Mouse (Mus musculus): ENCODE results near the gene Fam172a. TPM values are rescaled to one million over a fixed set of nuclear protein-coding genes. Genes with fewer than 3 reads are reported as not detected.

The Fam172a gene
- polyA plus RNA-seq, 1 experiment from 2014 or later, result 53.6 TPM

GRCm38 (mm10) chr13:78209611-78210028 is 507.8 kb downstream of the Fam172a start:
- Histone ChIP-seq H3K9me3 (ENCODE audit: control insufficient read depth, low read length) (no peaks in the 10 kb centered on the region), H3K27me3 (ENCODE audit: control insufficient read depth, insufficient read depth, low read length) (peaks cover 9% of the 10 kb centered on the region; the same call in 1 of the 2 replicates), H3K4me2 (peak overlapping the region; percentile 77), H3K9ac (ENCODE audit: low read length) (peak overlapping the region; percentile 67), H3K27ac (ENCODE audit: low read depth, low read length) (peak overlapping the region; percentile 61), H3K4me1 (ENCODE audit: control insufficient read depth, insufficient read depth, low read length) (peaks cover 50% of the 10 kb centered on the region), H3K36me3 (ENCODE audit: control insufficient read depth, insufficient read depth, low read length) (no peaks in the 10 kb centered on the region), H3K4me3 (ENCODE audit: low read depth, low read length) (peak overlapping the region; percentile 33)
- peak; percentile 17; the same call in 1 of the 2 replicates for ATAC-seq (ENCODE audit: low FRiP score)
- DNase-seq (ENCODE audit: low spot score, missing footprints), result no peak
- under 1% methylated on average over 12 of the region's 12 CpGs for WGBS

- DNase-seq (ENCODE audit: low spot score, missing footprints) (peak; percentile 96), ATAC-seq (ENCODE audit: low FRiP score) (peak; percentile 54)
- peaks cover 9% of the 10 kb centered on the region; the same call in 1 of the 2 replicates for H3K27me3 ChIP-seq (ENCODE audit: control insufficient read depth, insufficient read depth, low read length)
- peak overlapping the region; percentile 33 for H3K4me3 ChIP-seq (ENCODE audit: low read depth, low read length)
- H3K36me3 ChIP-seq (ENCODE audit: control insufficient read depth, insufficient read depth, low read length), result no peaks in the 10 kb centered on the region
- peak overlapping the region; percentile 67 for H3K9ac ChIP-seq (ENCODE audit: low read length)
- WGBS, result under 1% methylated on average over 38 of the region's 38 CpGs
- peaks cover 46% of the 10 kb centered on the region for H3K4me1 ChIP-seq (ENCODE audit: control insufficient read depth, insufficient read depth, low read length)
- peak overlapping the region; percentile 61 for H3K27ac ChIP-seq (ENCODE audit: low read depth, low read length)
- no peaks in the 10 kb centered on the region for H3K9me3 ChIP-seq (ENCODE audit: control insufficient read depth, low read length)
- H3K4me2 ChIP-seq, result peak overlapping the region; percentile 77
Observed at GRCm38 (mm10) chr13:78210029-78210747, 508.4 kb downstream of the Fam172a start.

- H3K27me3 ChIP-seq (ENCODE audit: control insufficient read depth, insufficient read depth, low read length), result peaks cover 7% of the 10 kb centered on the region; the same call in 1 of the 2 replicates
- H3K9ac ChIP-seq (ENCODE audit: low read length), result peak overlapping the region; percentile 67
- ATAC-seq (ENCODE audit: low FRiP score) (peak; percentile 34), DNase-seq (ENCODE audit: low spot score, missing footprints) (peak; percentile 94)
- peak overlapping the region; percentile 77 for H3K4me2 ChIP-seq
- no peaks in the 10 kb centered on the region for H3K36me3 ChIP-seq (ENCODE audit: control insufficient read depth, insufficient read depth, low read length)
- H3K9me3 ChIP-seq (ENCODE audit: control insufficient read depth, low read length), result no peaks in the 10 kb centered on the region
- peaks cover 42% of the 10 kb centered on the region for H3K4me1 ChIP-seq (ENCODE audit: control insufficient read depth, insufficient read depth, low read length)
- WGBS, result 4% methylated on average over 13 of the region's 13 CpGs
- peak overlapping the region; percentile 33 for H3K4me3 ChIP-seq (ENCODE audit: low read depth, low read length)
- peak overlapping the region; percentile 7; the same call in 1 of the 2 replicates for H3K27ac ChIP-seq (ENCODE audit: low read depth, low read length)
Observed at GRCm38 (mm10) chr13:78210748-78211089, 508.9 kb downstream of the Fam172a start.

- peak; percentile 91 for DNase-seq (ENCODE audit: low spot score, missing footprints)
Observed at GRCm38 (mm10) chr13:78211231-78212010, 509.6 kb downstream of the Fam172a start.

GRCm38 (mm10) chr13:78212111-78212510 is 510.3 kb downstream of the Fam172a start:
- no peak for ATAC-seq (ENCODE audit: low FRiP score)
- H3K4me2 ChIP-seq, result no peak overlapping the region
- H3K4me1 ChIP-seq (ENCODE audit: control insufficient read depth, insufficient read depth, low read length), result peaks cover 37% of the 10 kb centered on the region
- H3K9ac ChIP-seq (ENCODE audit: low read length), result no peak overlapping the region
- H3K9me3 ChIP-seq (ENCODE audit: control insufficient read depth, low read length), result no peaks in the 10 kb centered on the region
- H3K27me3 ChIP-seq (ENCODE audit: control insufficient read depth, insufficient read depth, low read length), result peaks cover 7% of the 10 kb centered on the region; the same call in 1 of the 2 replicates
- no peak overlapping the region for H3K27ac ChIP-seq (ENCODE audit: low read depth, low read length)
- 40% methylated on average over 15 of the region's 15 CpGs for WGBS
- peak; percentile 87 for DNase-seq (ENCODE audit: low spot score, missing footprints)
- no peaks in the 10 kb centered on the region for H3K36me3 ChIP-seq (ENCODE audit: control insufficient read depth, insufficient read depth, low read length)
- H3K4me3 ChIP-seq (ENCODE audit: low read depth, low read length), result no peak overlapping the region

More at GRCm38 (mm10) chr13:78211231-78212010, 509.6 kb downstream of the Fam172a start:
- 23% methylated on average over 14 of the region's 14 CpGs for WGBS
- Histone ChIP-seq H3K4me1 (ENCODE audit: control insufficient read depth, insufficient read depth, low read length) (peaks cover 39% of the 10 kb centered on the region), H3K4me3 (ENCODE audit: low read depth, low read length) (no peak overlapping the region), H3K36me3 (ENCODE audit: control insufficient read depth, insufficient read depth, low read length) (no peaks in the 10 kb centered on the region), H3K9ac (ENCODE audit: low read length) (no peak overlapping the region), H3K27me3 (ENCODE audit: control insufficient read depth, insufficient read depth, low read length) (peaks cover 7% of the 10 kb centered on the region; the same call in 1 of the 2 replicates), H3K27ac (ENCODE audit: low read depth, low read length) (no peak overlapping the region), H3K4me2 (no peak overlapping the region), H3K9me3 (ENCODE audit: control insufficient read depth, low read length) (no peaks in the 10 kb centered on the region)
- no peak for ATAC-seq (ENCODE audit: low FRiP score)

- 42% methylated on average over 2 of the region's 2 CpGs for WGBS
- peaks cover 29% of the 10 kb centered on the region for H3K4me1 ChIP-seq (ENCODE audit: control insufficient read depth, insufficient read depth, low read length)
- DNase-seq (ENCODE audit: low spot score, missing footprints), result peak; percentile 85
- H3K27me3 ChIP-seq (ENCODE audit: control insufficient read depth, insufficient read depth, low read length), result peaks cover 7% of the 10 kb centered on the region; the same call in 1 of the 2 replicates
- no peak overlapping the region for H3K27ac ChIP-seq (ENCODE audit: low read depth, low read length)
- no peaks in the 10 kb centered on the region for H3K36me3 ChIP-seq (ENCODE audit: control insufficient read depth, insufficient read depth, low read length)
- no peak for ATAC-seq (ENCODE audit: low FRiP score)
- no peak overlapping the region for H3K9ac ChIP-seq (ENCODE audit: low read length)
- H3K4me2 ChIP-seq, result no peak overlapping the region
- H3K4me3 ChIP-seq (ENCODE audit: low read depth, low read length), result no peak overlapping the region
- no peaks in the 10 kb centered on the region for H3K9me3 ChIP-seq (ENCODE audit: control insufficient read depth, low read length)
Observed at GRCm38 (mm10) chr13:78213155-78213554, 511.3 kb downstream of the Fam172a start.

- ATAC-seq (ENCODE audit: low FRiP score), result no peak
- 38% methylated on average over 2 of the region's 2 CpGs for WGBS
- peaks cover 14% of the 10 kb centered on the region for H3K4me1 ChIP-seq (ENCODE audit: control insufficient read depth, insufficient read depth, low read length)
- peaks cover 7% of the 10 kb centered on the region; the same call in 1 of the 2 replicates for H3K27me3 ChIP-seq (ENCODE audit: control insufficient read depth, insufficient read depth, low read length)
- H3K9me3 ChIP-seq (ENCODE audit: control insufficient read depth, low read length), result no peaks in the 10 kb centered on the region
- H3K36me3 ChIP-seq (ENCODE audit: control insufficient read depth, insufficient read depth, low read length), result no peaks in the 10 kb centered on the region
- H3K27ac ChIP-seq (ENCODE audit: low read depth, low read length), result no peak overlapping the region
- DNase-seq (ENCODE audit: low spot score, missing footprints), result peak; percentile 84
- H3K9ac ChIP-seq (ENCODE audit: low read length), result no peak overlapping the region
- H3K4me3 ChIP-seq (ENCODE audit: low read depth, low read length), result no peak overlapping the region
- H3K4me2 ChIP-seq, result no peak overlapping the region
Observed at GRCm38 (mm10) chr13:78215223-78215622, 513.4 kb downstream of the Fam172a start.
